In genomic region chr17:81468941-81469340, GRCm38 (mm10) we compare ENCODE assay signal across 13 mouse cellular contexts. TPM values are rescaled to one million over a fixed set of nuclear protein-coding genes. Genes with fewer than 3 reads are reported as not detected.
A peak's percentile ranks its signal among the peaks of the same experiment; 100 is the strongest.
DNase-seq lines count a peak whose midpoint lies in the region; ATAC-seq lines count a peak whose summit lies in the region.
"Had no signal": no experiment of that assay in that cellular context is flagged by ENCODE, and none has a peak within 500 bp of the region (broad histone marks: within the 10 kb centered on the region; RNA-seq: fewer than 3 reads in every experiment).

No protein-coding gene starts in this region.

- peak; percentile 29 for DNase-seq in embryonic facial prominence, embryonic 11.5 days (ENCODE audit: low spot score)
- DNase-seq in embryonic facial prominence, embryonic 10.5 days (ENCODE audit: low spot score): no peak
- peak; percentile 2 for DNase-seq in NIH3T3 (ENCODE audit: low read depth)
- DNase-seq in lung, postnatal 10 days: peak; percentile 75
- DNase-seq in ovary, adult 18-20 months (ENCODE audit: low spot score): no peak
- no peak for DNase-seq in forebrain, embryonic 11.5 days (ENCODE audit: low spot score)
- DNase-seq in urinary bladder, postnatal 36 days (ENCODE audit: low spot score in 2 of 2): no peak
- DNase-seq: adrenal gland, postnatal 14 days had no signal

- WGBS in embryonic facial prominence, embryonic 11.5 days: 68% methylated on average over 5 of the region's 5 CpGs
- 79% methylated on average over 5 of the region's 5 CpGs for WGBS in embryonic facial prominence, embryonic 10.5 days
- WGBS in heart, embryonic 16.5 days: 24% methylated on average over 5 of the region's 5 CpGs
- WGBS in forebrain, embryonic 11.5 days: 87% methylated on average over 5 of the region's 5 CpGs

- no peaks in the 10 kb centered on the region for H3K9me3 ChIP-seq in embryonic facial prominence, embryonic 11.5 days (replicated peaks; ENCODE audit: control insufficient read depth, low read length)
- H3K9me3 ChIP-seq in embryonic facial prominence, embryonic 10.5 days: no peaks in the 10 kb centered on the region
- H3K9me3 ChIP-seq in heart, embryonic 16.5 days (replicated peaks; ENCODE audit: control insufficient read depth, low read length): no peaks in the 10 kb centered on the region
- no peaks in the 10 kb centered on the region for H3K9me3 ChIP-seq in forebrain, embryonic 11.5 days (ENCODE audit: control insufficient read depth, low read length)
- H3K9me3 ChIP-seq: forebrain, embryonic 15.5 days; hindbrain, embryonic 13.5 days had no signal

- no peaks in the 10 kb centered on the region for H3K36me3 ChIP-seq in embryonic facial prominence, embryonic 11.5 days (replicated peaks; ENCODE audit: control insufficient read depth, insufficient read depth, low read depth, low read length)
- no peaks in the 10 kb centered on the region for H3K36me3 ChIP-seq in embryonic facial prominence, embryonic 10.5 days (replicated peaks)
- H3K36me3 ChIP-seq in heart, embryonic 16.5 days (ENCODE audit: control insufficient read depth, insufficient read depth): 0 out of 2 replicates have a peak, but pooled peaks cover 3% of the 10 kb centered on the region
- no peaks in the 10 kb centered on the region for H3K36me3 ChIP-seq in forebrain, embryonic 11.5 days (ENCODE audit: control insufficient read depth, insufficient read depth, low read length)
- H3K36me3 ChIP-seq: forebrain, embryonic 15.5 days; hindbrain, embryonic 13.5 days had no signal

- H3K4me3 ChIP-seq in embryonic facial prominence, embryonic 11.5 days (ENCODE audit: low read depth, low read length): no peak overlapping the region
- no peak overlapping the region for H3K4me3 ChIP-seq in embryonic facial prominence, embryonic 10.5 days
- no peak overlapping the region for H3K4me3 ChIP-seq in heart, embryonic 16.5 days (ENCODE audit: low read length)
- no peak overlapping the region for H3K4me3 ChIP-seq in forebrain, embryonic 11.5 days (ENCODE audit: low read depth, low read length)
- H3K4me3 ChIP-seq: forebrain, embryonic 15.5 days; hindbrain, embryonic 13.5 days had no signal

- no peak overlapping the region for H3K4me2 ChIP-seq in embryonic facial prominence, embryonic 11.5 days (ENCODE audit: low read depth, low read length)
- H3K4me2 ChIP-seq in heart, embryonic 16.5 days (ENCODE audit: low read depth, low read length): no peak overlapping the region
- H3K4me2 ChIP-seq in forebrain, embryonic 11.5 days (ENCODE audit: low read depth, low read length, severe bottlenecking): no peak overlapping the region
- H3K4me2 ChIP-seq: forebrain, embryonic 15.5 days; hindbrain, embryonic 13.5 days had no signal

- H3K9ac ChIP-seq in embryonic facial prominence, embryonic 11.5 days (replicated peaks; ENCODE audit: low read length): no peak overlapping the region
- H3K9ac ChIP-seq in heart, embryonic 16.5 days (ENCODE audit: low read length): no peak overlapping the region
- no peak overlapping the region for H3K9ac ChIP-seq in forebrain, embryonic 11.5 days (ENCODE audit: low read length)
- H3K9ac ChIP-seq: forebrain, embryonic 15.5 days; hindbrain, embryonic 13.5 days had no signal

- H3K27me3 ChIP-seq in embryonic facial prominence, embryonic 11.5 days (ENCODE audit: control insufficient read depth, insufficient read depth, low read length): no peaks in the 10 kb centered on the region
- H3K27me3 ChIP-seq in embryonic facial prominence, embryonic 10.5 days (replicated peaks; ENCODE audit: low read depth, poor library complexity, severe bottlenecking): no peaks in the 10 kb centered on the region
- H3K27me3 ChIP-seq in heart, embryonic 16.5 days (ENCODE audit: control insufficient read depth, insufficient read depth, low read length): no peaks in the 10 kb centered on the region
- no peaks in the 10 kb centered on the region for H3K27me3 ChIP-seq in forebrain, embryonic 11.5 days (ENCODE audit: control insufficient read depth, insufficient read depth, low read length)
- H3K27me3 ChIP-seq: forebrain, embryonic 15.5 days; hindbrain, embryonic 13.5 days had no signal

- no peak for ATAC-seq in embryonic facial prominence, embryonic 11.5 days (replicated peaks; ENCODE audit: insufficient number of reproducible peaks, low FRiP score, low TSS enrichment, low read depth)
- peak; percentile 84 for ATAC-seq in heart, embryonic 16.5 days (replicated peaks; ENCODE audit: extremely low read depth, insufficient read depth, low FRiP score)
- no peak for ATAC-seq in forebrain, embryonic 11.5 days (replicated peaks; ENCODE audit: low FRiP score)
- ATAC-seq: forebrain, embryonic 15.5 days had no signal

- H3K4me1 ChIP-seq in embryonic facial prominence, embryonic 11.5 days (ENCODE audit: control insufficient read depth, insufficient read depth, low read length): no peaks in the 10 kb centered on the region
- H3K4me1 ChIP-seq in embryonic facial prominence, embryonic 10.5 days: peaks cover 5% of the 10 kb centered on the region; the same call in 1 of the 2 replicates
- H3K4me1 ChIP-seq in heart, embryonic 16.5 days (ENCODE audit: control insufficient read depth, insufficient read depth, low read length): peaks cover 17% of the 10 kb centered on the region
- no peaks in the 10 kb centered on the region for H3K4me1 ChIP-seq in forebrain, embryonic 11.5 days (replicated peaks; ENCODE audit: control insufficient read depth, insufficient read depth, low read length)
- H3K4me1 ChIP-seq: hindbrain, embryonic 13.5 days had no signal

- H3K27ac ChIP-seq in embryonic facial prominence, embryonic 11.5 days (replicated peaks; ENCODE audit: low read depth, low read length): no peak overlapping the region
- no peak overlapping the region for H3K27ac ChIP-seq in embryonic facial prominence, embryonic 10.5 days (replicated peaks)
- peak overlapping the region; percentile 78 for H3K27ac ChIP-seq in heart, embryonic 16.5 days (ENCODE audit: low read length)
- H3K27ac ChIP-seq in forebrain, embryonic 11.5 days (ENCODE audit: low read depth, low read length): no peak overlapping the region
- H3K27ac ChIP-seq: forebrain, embryonic 15.5 days; hindbrain, embryonic 13.5 days had no signal

RNA-seq across cellular contexts. Expression of gene Gm11096, which starts 27.4 kb away (rescaled TPM):
- not detected in 2 replicates for polyA plus RNA-seq in embryonic facial prominence, embryonic 11.5 days (2014; fragmentation: Nextera tagmentation; extraction: Ambion mirVana)
- not detected in 2 replicates for polyA plus RNA-seq in embryonic facial prominence, embryonic 10.5 days (2016; fragmentation: Nextera tagmentation; extraction: Ambion mirVana)
- polyA plus RNA-seq in heart, embryonic 16.5 days (2015; fragmentation: Nextera tagmentation; extraction: Ambion mirVana): not detected in 2 replicates
- polyA plus RNA-seq in forebrain, embryonic 11.5 days (2014; fragmentation: Nextera tagmentation; extraction: Ambion mirVana): not detected in 2 replicates
- polyA plus RNA-seq: forebrain, embryonic 15.5 days; hindbrain, embryonic 13.5 days; liver, embryonic 16.5 days; testis, adult 2 months had no signal

Comparison
In these comparisons a context has a peak if more than half of its experiments do, and no peak if none do; other contexts are left out.
1. DNase-seq: peak in embryonic facial prominence, embryonic 11.5 days (single experiment), NIH3T3 (single experiment) and lung, postnatal 10 days (single experiment); none in embryonic facial prominence, embryonic 10.5 days (single experiment), ovary, adult 18-20 months (single experiment), forebrain, embryonic 11.5 days (single experiment) and urinary bladder, postnatal 36 days (0 of 2).